Mouse (Mus musculus) embryonic fibroblast, embryonic 13.5 days (primary cell): Measurements from ENCODE around the gene Vmn1r85. TPM values are rescaled to one million over a fixed set of nuclear protein-coding genes. Genes with fewer than 3 reads are reported as not detected.
"Not testable (repeated sequence)": the region's sequence is repeated elsewhere in the genome, so short reads cannot be mapped to it uniquely, and the experiment has no call there.

Experiments
- H3K27ac ChIP-seq: 2 replicates; pipeline ENCODE4 v1.5.1; 2012; ENCODE audit warnings: low read length, control low read depth, inconsistent platforms; ENCODE audit not compliant: insufficient read depth
- H3K4me1 ChIP-seq: 2 replicates; pipeline ENCODE4 v1.6.1; 2011; ENCODE audit warnings: low read length; ENCODE audit not compliant: control insufficient read depth, insufficient read depth
- H3K4me3 ChIP-seq: 2 replicates; pipeline ENCODE4 v1.5.1; 2011; ENCODE audit warnings: mild to moderate bottlenecking, control low read depth, low read length; ENCODE audit not compliant: insufficient read depth
- CTCF ChIP-seq: IDR thresholded peaks from 2 replicates; pipeline ENCODE4 v1.5.1; 2011; ENCODE audit warnings: mild to moderate bottlenecking, control low read depth, low read length, moderate library complexity, borderline replicate concordance; ENCODE audit not compliant: insufficient read depth
- POLR2A ChIP-seq: IDR thresholded peaks from 2 replicates; pipeline ENCODE4 v1.6.1; 2011; ENCODE audit warnings: low read depth, mild to moderate bottlenecking, control low read depth, low read length, moderate library complexity
- polyA plus RNA-seq: library from polyadenylated mRNA; stranded (reverse); fragments of >200 nt; gene quantifications from 2 replicates; pipeline ENCODE4 v1.2.4, GENCODE M21; 2011; ENCODE audit warnings: low read depth; ENCODE audit not compliant: missing spikeins, insufficient read length

Vmn1r85 gene
- polyA plus RNA-seq: not detected in 2 replicates

GRCm38 (mm10) chr7:13095073-13095472, at the start of gene Vmn1r85:
TSS of gene Vmn1r85 (minus strand) at chr7:13095173.
- Histone ChIP-seq H3K27ac (no peak within 1 kb of the TSS), H3K4me3 (no peak within 1 kb of the TSS), H3K4me1 (no peaks in the 10 kb centered on the region)
- no peak for TF ChIP-seq POLR2A
- no peak for TF ChIP-seq CTCF

- no peak within 1 kb of the TSS for H3K4me3 ChIP-seq
- no peak for TF ChIP-seq POLR2A
- TF ChIP-seq CTCF: no peak
- H3K27ac ChIP-seq: no peak within 1 kb of the TSS
- H3K4me1 ChIP-seq: no peaks in the 10 kb centered on the region
Observed at GRCm38 (mm10) chr7:13140057-13140456, 45.1 kb upstream of the Vmn1r85 start, which contains the start of gene Vmn1r87. TSS of gene Vmn1r87 (minus strand) at chr7:13140157.

GRCm38 (mm10) chr7:13137340-13137739, 42.4 kb upstream of the Vmn1r85 start:
- TF ChIP-seq POLR2A (no peak), CTCF (no peak)
- H3K4me3 ChIP-seq: no peak overlapping the region

GRCm38 (mm10) chr7:13131856-13132255, 36.9 kb upstream of the Vmn1r85 start:
- TF ChIP-seq POLR2A (no peak), CTCF (no peak)
- Histone ChIP-seq H3K4me1 (no peaks in the 10 kb centered on the region), H3K4me3 (no peak overlapping the region), H3K27ac (no peak overlapping the region)

More at GRCm38 (mm10) chr7:13137340-13137739, 42.4 kb upstream of the Vmn1r85 start:
- H3K4me1 ChIP-seq: no peaks in the 10 kb centered on the region
- no peak overlapping the region for H3K27ac ChIP-seq

GRCm38 (mm10) chr7:13123554-13124153, 28.7 kb upstream of the Vmn1r85 start:
- not testable (repeated sequence) for H3K27ac ChIP-seq, H3K4me1 ChIP-seq, H3K4me3 ChIP-seq

GRCm38 (mm10) chr7:13119817-13120216, 24.8 kb upstream of the Vmn1r85 start, which contains the start of gene Vmn1r86:
TSS of gene Vmn1r86 (minus strand) at chr7:13119917.
- Histone ChIP-seq H3K4me1 (no peaks in the 10 kb centered on the region), H3K27ac (no peak within 1 kb of the TSS), H3K4me3 (no peak within 1 kb of the TSS)
- no peak for TF ChIP-seq CTCF
- no peak for TF ChIP-seq POLR2A

- Histone ChIP-seq H3K4me1 (no peaks in the 10 kb centered on the region), H3K4me3 (no peak overlapping the region), H3K27ac (no peak overlapping the region)
- TF ChIP-seq CTCF (no peak), POLR2A (no peak)
Observed at GRCm38 (mm10) chr7:13072293-13072692, 22.7 kb downstream of the Vmn1r85 start.

- not testable (repeated sequence) for H3K27ac ChIP-seq, H3K4me1 ChIP-seq
Observed at GRCm38 (mm10) chr7:13063399-13063798, 31.6 kb downstream of the Vmn1r85 start.

GRCm38 (mm10) chr7:13059536-13059935, 35.4 kb downstream of the Vmn1r85 start:
- Histone ChIP-seq H3K27ac (no peak overlapping the region), H3K4me3 (no peak overlapping the region), H3K4me1 (no peaks in the 10 kb centered on the region)
- TF ChIP-seq CTCF (no peak), POLR2A (no peak)

More at GRCm38 (mm10) chr7:13063399-13063798, 31.6 kb downstream of the Vmn1r85 start:
- not testable (repeated sequence) for H3K4me3 ChIP-seq

GRCm38 (mm10) chr7:13056913-13057700, 37.9 kb downstream of the Vmn1r85 start:
- no peak overlapping the region for H3K4me3 ChIP-seq
- peak; percentile 6; the same call in 1 of the 2 replicates for TF ChIP-seq CTCF
- no peak for TF ChIP-seq POLR2A
- H3K27ac ChIP-seq: no peak overlapping the region
- H3K4me1 ChIP-seq: no peaks in the 10 kb centered on the region
